Mouse (Mus musculus) thymus, adult 2 months (tissue): ENCODE results near the gene Accs.

Experiments
- CTCF ChIP-seq: fragments of 200-500 bp; IDR thresholded peaks from 2 replicates; pipeline ENCODE4 v1.5.1; 2012; ENCODE audit warnings: mild to moderate bottlenecking, control low read depth, low read length, moderate library complexity, borderline replicate concordance; ENCODE audit not compliant: control insufficient read depth, poor library complexity, insufficient read depth; ENCODE audit errors: extremely low read depth
- POLR2A ChIP-seq: fragments of 200-500 bp; IDR thresholded peaks from 2 replicates; pipeline ENCODE4 v1.6.1; 2012; ENCODE audit warnings: mild to moderate bottlenecking, low read length, control low read depth, moderate library complexity; ENCODE audit not compliant: control insufficient read depth, poor library complexity, insufficient read depth; ENCODE audit errors: extremely low read depth

DNA sequence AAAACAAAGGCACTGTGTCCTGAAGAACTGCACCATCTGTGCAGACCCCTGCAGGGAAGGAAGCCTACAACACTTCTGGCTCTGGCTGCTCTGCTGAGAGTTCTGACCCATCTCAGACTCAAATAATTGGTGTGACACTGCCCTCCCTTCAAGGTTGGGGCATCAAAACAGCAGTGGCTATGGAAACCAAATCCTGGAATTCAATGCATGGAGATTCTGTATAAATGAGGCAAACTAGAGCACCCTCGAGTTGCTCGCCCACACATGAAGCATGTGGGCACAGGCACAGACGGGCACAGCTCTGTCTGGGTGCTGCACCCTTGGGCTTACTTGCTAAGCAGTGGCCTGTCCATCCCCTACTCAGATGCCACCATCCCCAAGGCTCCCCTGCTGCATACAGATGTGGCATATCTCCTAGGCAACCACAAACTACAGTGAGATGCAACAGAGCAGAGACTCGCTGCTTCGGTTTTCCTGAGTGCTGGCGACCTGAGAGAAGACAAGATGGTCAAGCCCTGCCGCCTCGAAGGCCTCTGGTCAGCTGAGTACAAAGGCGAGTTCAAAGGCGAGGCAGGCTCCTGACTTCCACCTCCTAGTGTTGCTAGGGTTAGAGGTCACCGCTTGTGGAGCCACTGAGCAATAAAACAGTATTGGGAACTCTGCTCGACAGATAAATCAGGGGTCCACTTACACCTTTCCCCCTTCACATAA is 64.9 kb downstream of the Accs start:
- TF ChIP-seq CTCF (no peak), POLR2A (no peak)
